Mouse (Mus musculus) heart, embryonic 11.5 days (tissue): ENCODE measurements around the gene Vmn2r93. TPM values are rescaled to one million over a fixed set of nuclear protein-coding genes. Genes with fewer than 3 reads are reported as not detected.

Experiments
- ATAC-seq: fragments of 200-750 bp; cut with Nextera tagmentation; replicated peaks from 2 replicates; pipeline ENCODE4 v1.8.0; 2017; ENCODE audit warnings: moderate library complexity; ENCODE audit not compliant: insufficient number of reproducible peaks, low FRiP score, low TSS enrichment
- H3K27ac ChIP-seq: fragments of 300-500 bp; sonication (generic); 2 replicates; pipeline ENCODE4 v1.5.1; 2014; ENCODE audit warnings: mild to moderate bottlenecking, low read depth, low read length
- H3K27me3 ChIP-seq: fragments of 300-500 bp; sonication (generic); 2 replicates; pipeline ENCODE4 v1.6.1; 2014; ENCODE audit warnings: mild to moderate bottlenecking, low read length, mixed read lengths; ENCODE audit not compliant: control insufficient read depth, insufficient read depth
- H3K36me3 ChIP-seq: fragments of 300-500 bp; sonication (generic); 2 replicates; pipeline ENCODE4 v1.6.1; 2014; ENCODE audit warnings: mild to moderate bottlenecking, low read length, moderate library complexity, mixed read lengths; ENCODE audit not compliant: control insufficient read depth, insufficient read depth
- H3K4me1 ChIP-seq: fragments of 300-500 bp; sonication (generic); 2 replicates; pipeline ENCODE4 v1.6.1; 2014; ENCODE audit warnings: low read length; ENCODE audit not compliant: control insufficient read depth, insufficient read depth
- H3K4me2 ChIP-seq: fragments of 300-500 bp; sonication (generic); 2 replicates; pipeline ENCODE4 v1.6.1; 2014; ENCODE audit warnings: mild to moderate bottlenecking, moderate library complexity
- H3K4me3 ChIP-seq: fragments of 300-500 bp; sonication (generic); 2 replicates; pipeline ENCODE4 v1.5.1; 2014; ENCODE audit warnings: low read depth, low read length
- H3K9ac ChIP-seq: fragments of 300-500 bp; sonication (generic); 2 replicates; pipeline ENCODE4 v1.6.1; 2014; ENCODE audit warnings: mild to moderate bottlenecking, low read depth, low read length, moderate library complexity
- H3K9me3 ChIP-seq: fragments of 300-500 bp; sonication (generic); replicated peaks from 2 replicates; pipeline ENCODE4 v1.6.1; 2016; ENCODE audit warnings: low read length; ENCODE audit not compliant: control insufficient read depth
- WGBS: fragments of 180-500 bp; shearing (Covaris S2); extraction: QIAGEN DNeasy Blood & Tissue Kit; methylation state at CpG from one replicate; pipeline ENCODE4 v1.1.7; 2014; ENCODE audit not compliant: insufficient replicate concordance; 5-methylcytosine and 5-hydroxymethylcytosine counted together
- polyA plus RNA-seq: library from polyadenylated mRNA; unstranded; fragments of >200 nt; fragmentation: Nextera tagmentation; extraction: Ambion mirVana; gene quantifications from 2 replicates; pipeline ENCODE4 v1.2.1, GENCODE M21; 2014

Gene Vmn2r93
- polyA plus RNA-seq: not detected in 2 replicates

DNA sequence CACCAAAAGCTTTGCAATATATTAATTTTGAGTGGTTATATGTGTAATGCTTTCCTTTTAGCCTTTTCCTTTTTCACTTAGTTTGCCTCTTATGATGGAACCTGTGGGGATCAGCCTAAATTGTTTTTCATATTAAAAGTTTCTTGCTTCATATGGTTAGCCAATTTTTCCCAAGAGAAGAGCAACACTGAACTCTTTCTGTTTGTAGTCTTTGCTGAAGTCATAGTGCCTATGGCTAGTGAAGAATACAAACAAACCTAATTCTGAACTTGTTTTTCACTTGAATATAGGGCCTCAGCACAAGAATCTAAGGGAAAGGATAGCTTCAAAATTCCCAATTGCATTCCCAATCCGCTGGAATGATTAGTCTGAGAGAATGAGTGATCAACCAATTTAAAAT is at the start of gene Vmn2r93:
Gene Vmn2r93, plus strand, starts transcription at position 301 of the 400 bp plus-strand sequence.
- no peak for ATAC-seq
- WGBS: 39% methylated on average over 1 of the region's 1 CpGs
- no peak within 1 kb of the TSS for H3K9ac ChIP-seq
- H3K36me3 ChIP-seq: no peaks in the 10 kb centered on the region
- no peak within 1 kb of the TSS for H3K4me2 ChIP-seq
- H3K4me3 ChIP-seq: no peak within 1 kb of the TSS
- H3K27ac ChIP-seq: no peak within 1 kb of the TSS
- H3K9me3 ChIP-seq: 0 out of 2 replicates have a peak, but pooled peaks cover 2% of the 10 kb centered on the region
- H3K27me3 ChIP-seq: no peaks in the 10 kb centered on the region
- H3K4me1 ChIP-seq: no peaks in the 10 kb centered on the region

DNA sequence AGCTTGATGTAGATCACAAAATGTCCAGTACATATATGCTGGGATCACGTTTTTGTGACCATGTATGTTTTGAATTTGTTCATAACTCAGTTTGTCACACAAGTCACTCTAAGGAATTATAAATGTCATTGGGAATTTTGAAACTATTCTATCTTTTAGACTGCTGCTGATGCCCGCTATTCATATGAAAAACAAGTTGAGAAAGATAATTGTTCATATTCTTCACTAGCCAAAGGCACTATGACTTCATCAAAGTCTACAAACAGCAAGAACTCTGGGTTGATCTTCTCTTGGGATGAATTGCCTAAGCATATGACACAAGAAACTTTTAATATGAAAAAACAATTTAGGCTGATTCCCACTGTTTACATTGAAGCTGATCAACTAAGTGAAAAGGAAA is 20.2 kb upstream of the Vmn2r93 start, which contains the start of gene Vmn2r94:
Gene Vmn2r94, minus strand, starts transcription at position 101 of the 400 bp plus-strand sequence.
- H3K9ac ChIP-seq: no peak within 1 kb of the TSS
- WGBS: 58% methylated on average over 2 of the region's 2 CpGs
- H3K36me3 ChIP-seq: no peaks in the 10 kb centered on the region
- H3K4me2 ChIP-seq: no peak within 1 kb of the TSS
- no peak within 1 kb of the TSS for H3K4me3 ChIP-seq
- no peaks in the 10 kb centered on the region for H3K4me1 ChIP-seq
- H3K9me3 ChIP-seq: 0 out of 2 replicates have a peak, but pooled peaks cover 2% of the 10 kb centered on the region
- H3K27me3 ChIP-seq: no peaks in the 10 kb centered on the region
- no peak for ATAC-seq
- no peak within 1 kb of the TSS for H3K27ac ChIP-seq

DNA sequence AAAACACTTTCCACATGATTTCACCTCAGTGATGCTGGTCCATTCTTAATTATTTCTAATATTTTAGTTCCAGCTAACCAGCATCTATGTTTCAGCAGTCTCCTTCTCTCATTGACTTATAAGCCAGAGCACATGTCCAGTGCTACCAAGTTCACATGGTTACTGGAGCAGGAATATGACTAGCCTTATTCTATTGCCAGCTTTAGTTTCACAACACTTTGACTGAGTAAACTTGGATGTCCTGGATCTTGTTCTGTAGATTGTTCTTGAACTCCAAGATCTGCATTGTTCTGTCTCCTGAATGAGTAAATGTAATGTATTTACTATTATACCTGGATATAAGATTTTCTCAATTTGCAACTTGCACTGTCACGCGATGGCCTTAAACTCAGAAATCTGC is 25.1 kb downstream of the Vmn2r93 start:
- 73% methylated on average over 2 of the region's 2 CpGs for WGBS
- Histone ChIP-seq H3K9me3 (peaks cover 9% of the 10 kb centered on the region; the same call in 1 of the 2 replicates), H3K27me3 (no peaks in the 10 kb centered on the region), H3K4me3 (no peak overlapping the region), H3K4me2 (no peak overlapping the region), H3K4me1 (no peaks in the 10 kb centered on the region), H3K27ac (no peak overlapping the region), H3K36me3 (no peaks in the 10 kb centered on the region), H3K9ac (no peak overlapping the region)
- no peak for ATAC-seq

DNA sequence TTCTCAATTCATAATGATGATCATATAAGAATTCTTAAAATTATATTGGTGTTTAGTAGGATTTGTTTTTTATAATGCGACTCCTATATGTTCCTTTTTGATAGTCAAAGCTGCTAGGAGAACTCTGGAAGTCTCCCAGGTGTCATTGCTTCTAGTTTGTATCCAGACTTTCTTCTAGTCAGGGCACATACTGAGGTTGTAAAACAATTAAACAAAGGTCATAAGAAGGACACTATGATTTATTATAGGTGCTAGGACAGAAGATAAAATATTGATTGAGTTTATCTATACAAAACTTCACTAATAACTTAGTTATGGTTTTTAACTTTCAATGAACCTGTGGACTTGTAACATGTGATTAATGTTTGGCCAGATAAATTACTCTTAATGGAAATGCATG is 62.1 kb downstream of the Vmn2r93 start:
- Histone ChIP-seq H3K36me3 (no peaks in the 10 kb centered on the region), H3K4me3 (no peak overlapping the region), H3K9me3 (no peaks in the 10 kb centered on the region), H3K4me2 (no peak overlapping the region), H3K9ac (no peak overlapping the region), H3K4me1 (no peaks in the 10 kb centered on the region), H3K27ac (no peak overlapping the region), H3K27me3 (no peaks in the 10 kb centered on the region)
- no peak for ATAC-seq
- WGBS: 58% methylated on average over 1 of the region's 1 CpGs

DNA sequence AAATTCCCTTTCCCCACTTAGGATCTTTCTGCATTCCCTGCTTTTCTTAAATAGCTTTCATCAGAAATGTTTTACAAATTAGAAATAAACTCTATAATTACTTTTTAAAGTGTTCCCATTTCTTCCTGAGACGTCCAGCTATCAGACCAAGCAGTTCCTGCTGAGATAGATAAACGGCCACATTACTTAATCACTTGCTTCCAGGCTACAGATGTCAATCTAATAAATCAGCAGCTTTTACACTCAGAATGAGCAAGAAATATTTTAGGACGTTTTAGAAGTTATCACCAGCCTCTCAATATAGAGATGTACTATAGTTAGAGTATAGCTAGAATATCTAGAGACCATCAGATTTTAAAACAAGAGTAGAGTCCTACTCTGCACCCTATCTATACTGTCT is 62.7 kb downstream of the Vmn2r93 start:
- 49% methylated on average over 3 of the region's 3 CpGs for WGBS
- Histone ChIP-seq H3K9me3 (no peaks in the 10 kb centered on the region), H3K4me1 (no peaks in the 10 kb centered on the region), H3K27me3 (no peaks in the 10 kb centered on the region), H3K27ac (no peak overlapping the region), H3K4me2 (no peak overlapping the region), H3K9ac (no peak overlapping the region), H3K36me3 (no peaks in the 10 kb centered on the region), H3K4me3 (no peak overlapping the region)
- ATAC-seq: no peak

Other genes with a start within 250 kb of the Vmn2r93 start
- gene Vmn2r124, start 248.7 kb upstream of the Vmn2r93 start, polyA plus RNA-seq: not detected in 2 replicates
- not detected in 2 replicates for gene Vmn2r91, start 213.1 kb upstream of the Vmn2r93 start, polyA plus RNA-seq
- not detected in 2 replicates for gene Vmn2r92, start 146.2 kb upstream of the Vmn2r93 start, polyA plus RNA-seq
- gene Vmn2r94, start 20.3 kb upstream of the Vmn2r93 start, polyA plus RNA-seq: not detected in 2 replicates
- not detected in 2 replicates for gene Vmn2r95, start 126.0 kb downstream of the Vmn2r93 start, polyA plus RNA-seq